ENCODE assay signal across 8 mouse cellular contexts in the genomic region with DNA sequence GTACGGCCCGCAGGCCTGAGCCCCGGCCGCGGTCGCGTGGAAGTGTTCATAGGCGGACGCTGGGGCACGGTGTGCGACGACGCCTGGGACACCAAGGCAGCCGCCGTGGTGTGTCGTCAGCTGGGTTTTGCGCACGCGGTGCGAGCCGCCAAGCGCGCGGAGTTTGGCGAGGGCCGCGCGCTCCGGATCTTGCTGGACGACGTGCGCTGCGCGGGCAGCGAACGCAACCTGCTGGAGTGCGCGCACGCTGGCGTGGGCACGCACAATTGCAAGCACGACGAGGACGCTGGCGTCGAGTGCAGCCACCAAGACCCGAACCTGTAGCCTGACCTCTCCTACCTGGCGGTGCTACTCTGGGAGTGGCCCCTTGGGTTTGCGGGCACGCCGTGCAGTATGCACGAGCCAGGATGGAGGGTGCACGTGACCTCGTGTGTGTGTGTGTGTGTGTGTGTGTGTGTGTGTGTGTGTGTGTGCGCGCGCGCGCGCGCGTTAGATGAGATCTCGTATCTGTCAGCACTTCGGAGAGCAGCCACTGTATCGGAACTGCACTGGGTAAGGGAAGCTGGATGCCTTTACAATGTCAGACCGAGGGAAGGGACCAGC. TPM values are rescaled to one million over a fixed set of nuclear protein-coding genes. Genes with fewer than 3 reads are reported as not detected.
DNase-seq lines count a peak whose midpoint lies in the region; ATAC-seq lines count a peak whose summit lies in the region.

No protein-coding gene starts in this region.

- ATAC-seq in hindbrain, embryonic 14.5 days (ENCODE audit: low FRiP score) = peak; percentile 64
- ATAC-seq in limb, embryonic 11.5 days (ENCODE audit: insufficient number of reproducible peaks, low FRiP score, low TSS enrichment, low read depth) = peak; percentile 50
- ATAC-seq in inflammation-experienced regulatory T-cells, adult 6 months = no peak

- H3K27ac ChIP-seq in hindbrain, embryonic 14.5 days = no peak overlapping the region
- H3K27ac ChIP-seq in limb, embryonic 11.5 days (replicated peaks; ENCODE audit: low read depth, low read length) = no peak overlapping the region

- H3K27me3 ChIP-seq in hindbrain, embryonic 14.5 days (ENCODE audit: control insufficient read depth, insufficient read depth, low read length) = peaks cover 21% of the 10 kb centered on the region
- peaks cover 40% of the 10 kb centered on the region for H3K27me3 ChIP-seq in limb, embryonic 11.5 days (ENCODE audit: control insufficient read depth, insufficient read depth, low read length)

- H3K36me3 ChIP-seq in hindbrain, embryonic 14.5 days (replicated peaks; ENCODE audit: control insufficient read depth, insufficient read depth) = no peaks in the 10 kb centered on the region
- no peaks in the 10 kb centered on the region for H3K36me3 ChIP-seq in limb, embryonic 11.5 days (ENCODE audit: control insufficient read depth, insufficient read depth, low read length)

- H3K4me3 ChIP-seq in hindbrain, embryonic 14.5 days (replicated peaks; ENCODE audit: low read length) = peak overlapping the region; percentile 39
- peak overlapping the region; percentile 33 for H3K4me3 ChIP-seq in limb, embryonic 11.5 days (ENCODE audit: low read depth, low read length)

- H3K9me3 ChIP-seq in hindbrain, embryonic 14.5 days (ENCODE audit: control insufficient read depth, low read length) = no peaks in the 10 kb centered on the region
- no peaks in the 10 kb centered on the region for H3K9me3 ChIP-seq in limb, embryonic 11.5 days (ENCODE audit: control insufficient read depth, low read length)

- peak; percentile 75 for DNase-seq in adrenal gland, postnatal 14 days
- no peak for DNase-seq in adrenal gland, postnatal 25 days
- DNase-seq in thymus, postnatal 4 days = peak; percentile 20
- no peak for DNase-seq in thymus, adult 18-20 months
- peak; percentile 78 for DNase-seq in hindbrain, embryonic 14.5 days (ENCODE audit: low spot score)
- peak; percentile 60 for DNase-seq in limb, embryonic 11.5 days (ENCODE audit: low spot score)
- peak; percentile 60 for DNase-seq in retina, embryonic 14.5 days (ENCODE audit: low spot score)

- H3K4me1 ChIP-seq in hindbrain, embryonic 14.5 days (replicated peaks; ENCODE audit: control insufficient read depth, insufficient read depth, low read length) = peaks cover 8% of the 10 kb centered on the region
- H3K4me1 ChIP-seq in limb, embryonic 11.5 days (ENCODE audit: control insufficient read depth, insufficient read depth, low read length) = 0 out of 2 replicates have a peak, but pooled peaks cover 7% of the 10 kb centered on the region

- peak overlapping the region; percentile 79 for H3K4me2 ChIP-seq in hindbrain, embryonic 14.5 days (replicated peaks)
- H3K4me2 ChIP-seq in limb, embryonic 11.5 days (ENCODE audit: low read depth, severe bottlenecking) = peak overlapping the region; percentile 63

- H3K9ac ChIP-seq in hindbrain, embryonic 14.5 days = peak overlapping the region; percentile 73
- peak overlapping the region; percentile 22; the same call in 1 of the 2 replicates for H3K9ac ChIP-seq in limb, embryonic 11.5 days (ENCODE audit: low read length)

- 3% methylated on average over 62 of the region's 66 CpGs for WGBS in hindbrain, embryonic 14.5 days
- 1% methylated on average over 57 of the region's 66 CpGs for WGBS in limb, embryonic 11.5 days

RNA-seq across cellular contexts. Expression of a gene that starts 6.2 kb away (rescaled TPM):
- total RNA-seq in adrenal gland, postnatal 14 days (2021) = 1.7 and 2.0 TPM in 2 replicates
- 2.0 and 3.1 TPM in 2 replicates for total RNA-seq in adrenal gland, postnatal 25 days (2021)
- 22.7 and 23.5 TPM in 2 replicates for polyA plus RNA-seq in hindbrain, embryonic 14.5 days (2014; fragmentation: Nextera tagmentation; extraction: Ambion mirVana)
- 1.4 and 1.8 TPM in 2 replicates for polyA plus RNA-seq in limb, embryonic 11.5 days (2014; fragmentation: Nextera tagmentation; extraction: Ambion mirVana)
- not detected for polyA plus RNA-seq in inflammation-experienced regulatory T-cells, adult 6 months (2017; shearing (Covaris generic))

RNA-seq across cellular contexts. Expression of a gene that starts 21.9 kb away (rescaled TPM):
- 0.67 and 0.79 TPM in 2 replicates for total RNA-seq in adrenal gland, postnatal 14 days (2021)
- total RNA-seq in adrenal gland, postnatal 25 days (2021) = 0.48 and 0.67 TPM in 2 replicates
- polyA plus RNA-seq in hindbrain, embryonic 14.5 days (2014; fragmentation: Nextera tagmentation; extraction: Ambion mirVana) = 1.8 and 1.9 TPM in 2 replicates
- 0.09 and 0.32 TPM in 2 replicates for polyA plus RNA-seq in limb, embryonic 11.5 days (2014; fragmentation: Nextera tagmentation; extraction: Ambion mirVana)
- not detected for polyA plus RNA-seq in inflammation-experienced regulatory T-cells, adult 6 months (2017; shearing (Covaris generic))

RNA-seq across cellular contexts. Expression of a gene that starts 42.8 kb away (rescaled TPM):
- 32.9 and 38.8 TPM in 2 replicates for total RNA-seq in adrenal gland, postnatal 14 days (2021)
- total RNA-seq in adrenal gland, postnatal 25 days (2021) = 15.5 and 20.6 TPM in 2 replicates
- 55.1 and 61.8 TPM in 2 replicates for polyA plus RNA-seq in hindbrain, embryonic 14.5 days (2014; fragmentation: Nextera tagmentation; extraction: Ambion mirVana)
- polyA plus RNA-seq in limb, embryonic 11.5 days (2014; fragmentation: Nextera tagmentation; extraction: Ambion mirVana) = 47.6 and 52.9 TPM in 2 replicates
- not detected for polyA plus RNA-seq in inflammation-experienced regulatory T-cells, adult 6 months (2017; shearing (Covaris generic))

RNA-seq across cellular contexts. Expression of a gene that starts 52.8 kb away (rescaled TPM):
- 21.6 and 23.0 TPM in 2 replicates for total RNA-seq in adrenal gland, postnatal 14 days (2021)
- total RNA-seq in adrenal gland, postnatal 25 days (2021) = 19.4 and 19.9 TPM in 2 replicates
- 13.9 and 16.5 TPM in 2 replicates for polyA plus RNA-seq in hindbrain, embryonic 14.5 days (2014; fragmentation: Nextera tagmentation; extraction: Ambion mirVana)
- 7.2 and 7.3 TPM in 2 replicates for polyA plus RNA-seq in limb, embryonic 11.5 days (2014; fragmentation: Nextera tagmentation; extraction: Ambion mirVana)
- polyA plus RNA-seq in inflammation-experienced regulatory T-cells, adult 6 months (2017; shearing (Covaris generic)) = under 1 TPM; 0.21 to 0.33 (median 0.28) TPM

Comparison
In these comparisons a context has a peak if more than half of its experiments do, and no peak if none do; other contexts are left out.
1. DNase-seq: peak in adrenal gland, postnatal 14 days (single experiment), thymus, postnatal 4 days (single experiment), hindbrain, embryonic 14.5 days (single experiment), limb, embryonic 11.5 days (single experiment) and retina, embryonic 14.5 days (single experiment); none in adrenal gland, postnatal 25 days (single experiment) and thymus, adult 18-20 months (0 of 2).
2. RNA of a gene that starts 42.8 kb away (polyA plus RNA-seq): 55.1 to 61.8 TPM in hindbrain, embryonic 14.5 days and 47.6 to 52.9 TPM in limb, embryonic 11.5 days; not detected in inflammation-experienced regulatory T-cells, adult 6 months; every median in the first group is over 10 times any median in the second.